Comparison of ENCODE assay signal across 12 mouse cellular contexts in genomic region chr6:128237102-128237763, GRCm38 (mm10).
A peak's percentile ranks its signal among the peaks of the same experiment; 100 is the strongest.
DNase-seq lines count a peak whose midpoint lies in the region; ATAC-seq and TF ChIP-seq lines count a peak whose summit lies in the region.
"Had no signal": no experiment of that assay in that cellular context is flagged by ENCODE, and none has a peak within 500 bp of the region (broad histone marks: within the 10 kb centered on the region; RNA-seq: fewer than 3 reads in every experiment).

No protein-coding gene starts in this region.

- peak; percentile 37 for TF ChIP-seq CTCF in intestine, postnatal 0 days (IDR thresholded peaks at IDR 0.05; ENCODE audit: low read depth)

- H3K27ac ChIP-seq in forebrain, embryonic 11.5 days (ENCODE audit: low read depth, low read length), result no peak overlapping the region
- H3K27ac ChIP-seq in forebrain, embryonic 10.5 days, result no peak overlapping the region
- H3K27ac ChIP-seq in intestine, postnatal 0 days (ENCODE audit: low read depth, low read length), result no peak overlapping the region
- H3K27ac ChIP-seq: liver, embryonic 15.5 days; neural tube, embryonic 12.5 days; stomach, embryonic 15.5 days had no signal

- no peak overlapping the region for H3K4me2 ChIP-seq in forebrain, embryonic 11.5 days (ENCODE audit: low read depth, low read length, severe bottlenecking)
- H3K4me2 ChIP-seq in intestine, postnatal 0 days (replicated peaks; ENCODE audit: low read depth), result no peak overlapping the region
- H3K4me2 ChIP-seq: liver, embryonic 15.5 days; neural tube, embryonic 12.5 days; stomach, embryonic 15.5 days had no signal

- no peaks in the 10 kb centered on the region for H3K36me3 ChIP-seq in forebrain, embryonic 11.5 days (ENCODE audit: control insufficient read depth, insufficient read depth, low read length)
- no peaks in the 10 kb centered on the region for H3K36me3 ChIP-seq in forebrain, embryonic 10.5 days (replicated peaks)
- H3K36me3 ChIP-seq in intestine, postnatal 0 days (ENCODE audit: control insufficient read depth, insufficient read depth), result no peaks in the 10 kb centered on the region
- H3K36me3 ChIP-seq: liver, embryonic 15.5 days; neural tube, embryonic 12.5 days; stomach, embryonic 15.5 days had no signal

- DNase-seq in forebrain, embryonic 11.5 days (ENCODE audit: low spot score), result peak; percentile 29
- DNase-seq in forebrain, embryonic 10.5 days (ENCODE audit: extremely low spot score, low spot score), result no peak
- DNase-seq in left cerebral cortex, postnatal 4 days, result peak; percentile 90
- no peak for DNase-seq in left cerebral cortex, postnatal 36 days (ENCODE audit: low spot score in 2 of 2)
- DNase-seq in brain, adult 2 months (ENCODE audit: low read depth, low spot score), result peak; percentile 68
- DNase-seq in spleen, postnatal 10 days (ENCODE audit: low spot score in 2 of 2), result no peak

- H3K9me3 ChIP-seq in forebrain, embryonic 11.5 days (ENCODE audit: control insufficient read depth, low read length), result no peaks in the 10 kb centered on the region
- no peaks in the 10 kb centered on the region for H3K9me3 ChIP-seq in forebrain, embryonic 10.5 days
- H3K9me3 ChIP-seq in intestine, postnatal 0 days (ENCODE audit: control insufficient read depth), result no peaks in the 10 kb centered on the region
- H3K9me3 ChIP-seq: liver, embryonic 15.5 days; neural tube, embryonic 12.5 days; stomach, embryonic 15.5 days had no signal

- no peaks in the 10 kb centered on the region for H3K4me1 ChIP-seq in forebrain, embryonic 11.5 days (replicated peaks; ENCODE audit: control insufficient read depth, insufficient read depth, low read length)
- H3K4me1 ChIP-seq in forebrain, embryonic 10.5 days, result no peaks in the 10 kb centered on the region
- no peaks in the 10 kb centered on the region for H3K4me1 ChIP-seq in intestine, postnatal 0 days (replicated peaks; ENCODE audit: control insufficient read depth, insufficient read depth, low read length)
- H3K4me1 ChIP-seq: neural tube, embryonic 12.5 days had no signal

- no peaks in the 10 kb centered on the region for H3K27me3 ChIP-seq in forebrain, embryonic 11.5 days (ENCODE audit: control insufficient read depth, insufficient read depth, low read length)
- H3K27me3 ChIP-seq in forebrain, embryonic 10.5 days (ENCODE audit: poor library complexity, severe bottlenecking), result no peaks in the 10 kb centered on the region
- H3K27me3 ChIP-seq in intestine, postnatal 0 days (replicated peaks; ENCODE audit: control insufficient read depth, insufficient read depth, low read length), result no peaks in the 10 kb centered on the region
- H3K27me3 ChIP-seq: liver, embryonic 15.5 days; neural tube, embryonic 12.5 days; stomach, embryonic 15.5 days had no signal

- 80% methylated on average over 2 of the region's 2 CpGs for WGBS in forebrain, embryonic 11.5 days
- 80% methylated on average over 2 of the region's 2 CpGs for WGBS in forebrain, embryonic 10.5 days
- WGBS in intestine, postnatal 0 days, result 80% methylated on average over 2 of the region's 2 CpGs

- H3K9ac ChIP-seq in forebrain, embryonic 11.5 days (ENCODE audit: low read length), result no peak overlapping the region
- no peak overlapping the region for H3K9ac ChIP-seq in intestine, postnatal 0 days (ENCODE audit: low read depth, low read length)
- H3K9ac ChIP-seq: liver, embryonic 15.5 days; neural tube, embryonic 12.5 days; stomach, embryonic 15.5 days had no signal

- H3K4me3 ChIP-seq in forebrain, embryonic 11.5 days (ENCODE audit: low read depth, low read length), result no peak overlapping the region
- H3K4me3 ChIP-seq in forebrain, embryonic 10.5 days, result no peak overlapping the region
- no peak overlapping the region for H3K4me3 ChIP-seq in intestine, postnatal 0 days (ENCODE audit: low read depth, low read length)
- H3K4me3 ChIP-seq: liver, embryonic 15.5 days; neural tube, embryonic 12.5 days; stomach, embryonic 15.5 days had no signal

- intact Hi-C loops in left cerebral cortex, postnatal 4 days (cut with DNase I), result loop anchor here (5.0 kb wide), 1 partner anchor 70 kb away; no protein-coding TSS in a partner anchor
- intact Hi-C loops in left cerebral cortex, postnatal 36 days (cut with DNase I), result loop anchor here (5.0 kb wide), 1 partner anchor 125 kb away; the partner anchor contains the start of genes Foxm1 and Rhno1

- no peak for ATAC-seq in forebrain, embryonic 11.5 days (replicated peaks; ENCODE audit: low FRiP score)
- ATAC-seq in intestine, postnatal 0 days, result no peak
- ATAC-seq in activated CD4-positive, CD25-positive, alpha-beta regulatory T cell, adult 4 months, result no peak
- ATAC-seq: forebrain, embryonic 16.5 days had no signal

Comparison
In these comparisons a context has a peak if more than half of its experiments do, and no peak if none do; other contexts are left out.
1. DNase-seq: peak in forebrain, embryonic 11.5 days (single experiment), left cerebral cortex, postnatal 4 days (single experiment) and brain, adult 2 months (single experiment); none in forebrain, embryonic 10.5 days (single experiment), left cerebral cortex, postnatal 36 days (0 of 2) and spleen, postnatal 10 days (0 of 2).